Mouse (Mus musculus): ENCODE measurements around the gene Cacna1e. TPM values are rescaled to one million over a fixed set of nuclear protein-coding genes. Genes with fewer than 3 reads are reported as not detected.

Gene Cacna1e
- polyA plus RNA-seq, 1 experiment from 2014 or later, result 5.8 TPM

DNA sequence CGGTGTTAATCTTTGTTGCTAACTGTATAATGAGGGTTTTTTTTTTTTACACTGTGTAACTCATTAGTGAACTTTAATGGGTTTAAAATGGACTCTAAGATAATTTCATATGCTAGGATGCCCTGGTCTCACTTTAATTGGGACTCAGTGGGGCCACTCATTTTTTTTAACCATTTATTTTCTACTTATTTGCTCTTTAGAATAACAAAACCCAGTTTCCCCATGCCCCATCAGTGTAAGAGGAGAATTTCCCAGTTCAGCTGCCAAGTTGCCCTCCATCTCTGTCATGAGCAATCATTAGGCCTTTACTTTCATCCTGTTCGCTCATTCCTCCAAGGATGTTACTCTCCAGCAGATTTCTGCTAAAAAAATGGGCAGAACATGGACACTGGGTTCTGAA is 425.7 kb downstream of the Cacna1e start:
- WGBS, result 64% methylated on average over 2 of the region's 2 CpGs
- no peak overlapping the region for H3K4me2 ChIP-seq
- no peak for ATAC-seq
- no peaks in the 10 kb centered on the region for H3K9me3 ChIP-seq (replicated peaks)
- H3K4me1 ChIP-seq, result no peaks in the 10 kb centered on the region
- H3K27ac ChIP-seq, result no peak overlapping the region
- H3K36me3 ChIP-seq (ENCODE audit: poor library complexity, severe bottlenecking), result no peaks in the 10 kb centered on the region
- no peaks in the 10 kb centered on the region for H3K27me3 ChIP-seq
- H3K9ac ChIP-seq, result no peak overlapping the region
- H3K4me3 ChIP-seq, result no peak overlapping the region

DNA sequence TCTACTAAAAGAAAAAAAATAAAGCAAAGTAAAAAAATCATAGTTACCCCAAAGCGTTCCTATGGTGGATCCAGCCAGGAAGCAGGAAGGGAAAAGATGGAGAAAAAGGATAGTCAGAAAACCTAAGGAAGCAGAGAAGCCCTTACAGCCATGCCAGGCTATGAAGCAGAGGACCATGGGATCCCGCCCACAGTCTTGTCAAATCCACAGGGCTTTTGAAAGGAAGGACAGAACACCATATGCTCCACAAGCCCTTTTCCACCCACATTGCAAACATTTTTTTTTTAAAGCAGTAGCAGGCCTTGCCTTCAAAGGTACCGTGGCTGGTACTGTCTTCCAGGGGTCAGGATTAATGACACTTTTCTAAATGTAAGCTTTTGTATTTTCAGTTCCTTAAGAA is 433.5 kb downstream of the Cacna1e start:
- 86% methylated on average over 3 of the region's 3 CpGs for WGBS
- no peak overlapping the region for H3K27ac ChIP-seq

DNA sequence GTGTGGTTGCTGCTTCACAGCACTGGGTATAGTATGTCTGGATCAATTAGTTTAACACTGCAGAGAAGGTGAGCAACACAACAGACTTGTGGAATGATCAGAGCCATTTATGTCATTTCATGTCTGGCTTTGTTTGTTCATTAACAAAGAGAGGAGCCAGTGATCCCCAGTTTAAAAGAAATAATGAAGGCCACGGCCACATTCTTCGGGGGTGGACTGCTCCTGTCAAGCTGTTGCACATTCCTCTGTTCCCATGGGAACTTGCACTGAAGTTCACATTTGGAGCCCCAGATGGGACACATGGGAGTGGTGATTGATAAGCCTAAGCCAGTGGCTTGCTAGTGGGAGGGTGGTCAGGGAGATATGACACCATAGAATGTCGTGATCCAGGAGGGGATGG is 437.8 kb downstream of the Cacna1e start:
- Histone ChIP-seq H3K4me3 (no peak overlapping the region), H3K4me1 (no peaks in the 10 kb centered on the region), H3K4me2 (no peak overlapping the region), H3K27me3 (no peaks in the 10 kb centered on the region), H3K9me3 (replicated peaks) (no peaks in the 10 kb centered on the region), H3K27ac (no peak overlapping the region), H3K36me3 (ENCODE audit: poor library complexity, severe bottlenecking) (no peaks in the 10 kb centered on the region), H3K9ac (no peak overlapping the region)
- 45% methylated on average over 3 of the region's 3 CpGs for WGBS
- no peak for ATAC-seq

More for the DNA sequence above, 433.5 kb downstream of the Cacna1e start:
- Histone ChIP-seq H3K9ac (no peak overlapping the region), H3K27me3 (no peaks in the 10 kb centered on the region), H3K36me3 (ENCODE audit: poor library complexity, severe bottlenecking) (no peaks in the 10 kb centered on the region), H3K4me1 (no peaks in the 10 kb centered on the region), H3K4me3 (no peak overlapping the region), H3K4me2 (no peak overlapping the region), H3K9me3 (replicated peaks) (no peaks in the 10 kb centered on the region)
- no peak for ATAC-seq

DNA sequence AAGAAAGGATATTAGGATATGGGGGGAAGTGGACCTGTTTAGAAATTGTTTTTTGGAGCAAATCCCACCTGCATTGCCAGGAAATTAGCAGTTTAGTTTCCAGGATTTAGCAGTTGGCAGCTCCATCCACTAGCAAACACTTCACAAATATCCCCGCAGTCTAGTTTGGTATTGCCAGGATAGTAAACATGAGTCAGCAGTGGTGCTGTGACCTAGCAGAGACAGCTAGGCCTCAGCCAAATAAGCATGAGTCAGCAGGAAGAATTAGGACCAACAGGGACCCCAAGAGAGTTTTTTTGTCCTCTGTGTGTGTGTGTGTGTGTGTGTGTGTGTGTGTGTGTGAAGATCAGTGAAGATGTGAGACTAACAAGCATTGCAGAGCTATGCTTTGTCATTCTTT is 450.8 kb downstream of the Cacna1e start:
- WGBS, result 92% methylated on average over 1 of the region's 1 CpGs
- Histone ChIP-seq H3K27me3 (no peaks in the 10 kb centered on the region), H3K9ac (no peak overlapping the region), H3K27ac (no peak overlapping the region), H3K4me1 (no peaks in the 10 kb centered on the region), H3K36me3 (ENCODE audit: poor library complexity, severe bottlenecking) (no peaks in the 10 kb centered on the region), H3K4me2 (no peak overlapping the region), H3K4me3 (no peak overlapping the region), H3K9me3 (replicated peaks) (no peaks in the 10 kb centered on the region)
- ATAC-seq, result no peak

DNA sequence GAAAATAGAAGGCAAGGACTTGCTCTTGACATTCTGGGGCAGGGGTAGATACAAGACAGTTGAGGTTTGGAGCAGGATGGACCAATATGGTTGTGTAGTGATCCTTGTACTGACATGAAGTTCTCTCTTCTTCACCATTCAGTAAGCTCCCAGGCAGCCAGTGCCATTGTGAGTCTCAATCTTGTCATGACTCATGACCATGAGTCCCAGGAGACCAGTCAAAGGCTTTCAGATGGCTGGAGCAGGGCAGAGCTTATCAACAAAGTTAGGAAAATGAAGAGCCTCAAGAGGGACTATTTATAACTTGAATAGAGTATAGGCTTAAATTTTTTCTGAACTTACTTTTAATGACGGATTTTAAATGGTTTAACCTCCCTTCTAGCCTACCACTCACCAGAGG is 451.2 kb downstream of the Cacna1e start:
- Histone ChIP-seq H3K4me2 (no peak overlapping the region), H3K9ac (no peak overlapping the region), H3K4me3 (no peak overlapping the region), H3K4me1 (no peaks in the 10 kb centered on the region), H3K27ac (no peak overlapping the region), H3K9me3 (replicated peaks) (no peaks in the 10 kb centered on the region), H3K27me3 (no peaks in the 10 kb centered on the region), H3K36me3 (ENCODE audit: poor library complexity, severe bottlenecking) (no peaks in the 10 kb centered on the region)
- no peak for ATAC-seq
- WGBS, result 76% methylated on average over 1 of the region's 1 CpGs

DNA sequence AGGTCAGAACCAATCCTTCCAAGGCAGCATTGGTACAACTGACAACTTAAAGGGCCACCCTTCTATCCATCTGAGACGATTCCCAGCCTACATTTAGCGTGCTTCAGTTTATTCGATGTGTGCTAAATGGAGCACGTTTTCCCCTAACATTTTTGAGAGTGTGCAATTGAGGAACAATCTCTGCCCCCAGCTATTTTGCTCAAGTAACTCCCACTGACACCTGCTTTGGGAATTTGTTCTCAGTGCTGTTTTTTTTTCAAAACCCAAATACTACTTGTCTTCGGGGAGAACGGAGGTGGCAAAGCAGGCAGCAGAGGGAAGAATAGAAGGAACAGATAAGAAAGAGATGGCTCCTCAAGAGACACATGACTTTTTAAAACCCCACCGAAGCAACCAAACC is 456.0 kb downstream of the Cacna1e start:
- no peak overlapping the region for H3K4me3 ChIP-seq
- ATAC-seq, result no peak
- no peak overlapping the region for H3K4me2 ChIP-seq
- no peaks in the 10 kb centered on the region for H3K4me1 ChIP-seq
- H3K27ac ChIP-seq, result no peak overlapping the region
- no peaks in the 10 kb centered on the region for H3K36me3 ChIP-seq (ENCODE audit: poor library complexity, severe bottlenecking)
- H3K9me3 ChIP-seq (replicated peaks), result no peaks in the 10 kb centered on the region
- H3K9ac ChIP-seq, result no peak overlapping the region
- 85% methylated on average over 7 of the region's 7 CpGs for WGBS
- H3K27me3 ChIP-seq, result no peaks in the 10 kb centered on the region

DNA sequence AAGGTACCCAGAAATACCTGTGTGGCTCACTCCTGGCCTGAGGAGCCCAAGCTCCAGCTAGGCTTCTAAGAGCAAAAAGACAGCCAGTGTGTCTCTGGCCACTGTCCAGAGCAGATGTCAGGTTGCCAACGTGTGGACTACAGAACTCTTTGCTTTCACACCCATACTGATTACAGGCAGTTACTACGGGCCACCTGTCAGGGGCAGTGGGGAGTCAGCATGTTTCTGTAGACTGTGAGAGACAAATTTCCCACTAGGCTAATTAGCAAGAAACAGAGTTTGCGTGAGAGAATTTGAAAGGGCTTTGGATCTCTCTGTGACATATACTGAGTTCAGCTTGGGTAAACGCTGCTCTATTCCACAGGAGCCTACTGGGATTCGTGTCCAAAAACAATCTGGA is 466.0 kb downstream of the Cacna1e start:
- no peaks in the 10 kb centered on the region for H3K27me3 ChIP-seq
- no peak overlapping the region for H3K27ac ChIP-seq
- H3K4me1 ChIP-seq, result peaks cover 10% of the 10 kb centered on the region; the same call in 1 of the 2 replicates
- H3K4me3 ChIP-seq, result no peak overlapping the region
- ATAC-seq, result peak; percentile 69
- H3K4me2 ChIP-seq, result no peak overlapping the region
- H3K9ac ChIP-seq, result no peak overlapping the region
- H3K9me3 ChIP-seq (replicated peaks), result no peaks in the 10 kb centered on the region
- 48% methylated on average over 5 of the region's 5 CpGs for WGBS
- H3K36me3 ChIP-seq (ENCODE audit: poor library complexity, severe bottlenecking), result no peaks in the 10 kb centered on the region

DNA sequence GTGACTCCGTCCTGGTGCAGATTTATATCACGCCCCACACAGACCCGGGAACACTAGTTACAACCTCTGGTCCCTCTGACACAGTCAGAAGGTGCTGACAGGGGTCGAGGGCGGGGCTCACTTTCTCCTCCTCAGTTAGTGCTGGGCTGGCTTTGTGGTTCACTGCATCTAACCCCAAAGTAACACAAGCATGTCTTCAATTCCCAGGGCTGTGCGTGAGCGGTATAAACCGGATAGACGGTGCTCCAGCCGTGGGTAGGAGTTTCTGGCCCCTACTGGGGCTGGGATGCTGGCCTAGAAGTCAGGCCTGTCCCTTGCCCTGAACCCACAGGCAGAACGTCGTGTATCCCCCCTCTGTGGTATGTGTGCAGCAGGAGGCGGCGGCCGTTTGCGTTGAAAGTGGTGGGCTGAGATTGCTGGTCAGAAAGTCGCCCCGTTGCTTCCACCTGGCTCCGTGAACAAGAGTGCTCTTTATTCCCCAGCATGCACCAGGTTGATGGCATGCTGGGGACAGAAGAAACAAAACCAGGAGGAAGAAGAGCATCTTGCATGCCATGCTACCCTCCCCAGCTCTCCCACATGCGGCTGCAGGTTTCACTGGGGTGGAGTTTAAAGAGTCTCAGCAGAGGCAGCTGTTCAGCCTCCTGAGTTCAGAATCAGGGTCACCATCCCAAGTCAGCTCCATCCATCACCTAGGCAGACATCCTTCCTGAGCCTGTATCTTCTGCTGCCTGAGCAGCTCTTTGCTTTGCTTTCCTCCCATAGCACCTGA is 467.7 kb downstream of the Cacna1e start:
- 73% methylated on average over 20 of the region's 20 CpGs for WGBS
- no peak overlapping the region for H3K9ac ChIP-seq
- no peaks in the 10 kb centered on the region for H3K27me3 ChIP-seq
- H3K4me1 ChIP-seq, result peaks cover 10% of the 10 kb centered on the region; the same call in 1 of the 2 replicates
- no peaks in the 10 kb centered on the region for H3K9me3 ChIP-seq (replicated peaks)
- no peak overlapping the region for H3K4me3 ChIP-seq
- no peak for ATAC-seq
- H3K27ac ChIP-seq, result no peak overlapping the region
- H3K4me2 ChIP-seq, result no peak overlapping the region
- no peaks in the 10 kb centered on the region for H3K36me3 ChIP-seq (ENCODE audit: poor library complexity, severe bottlenecking)

DNA sequence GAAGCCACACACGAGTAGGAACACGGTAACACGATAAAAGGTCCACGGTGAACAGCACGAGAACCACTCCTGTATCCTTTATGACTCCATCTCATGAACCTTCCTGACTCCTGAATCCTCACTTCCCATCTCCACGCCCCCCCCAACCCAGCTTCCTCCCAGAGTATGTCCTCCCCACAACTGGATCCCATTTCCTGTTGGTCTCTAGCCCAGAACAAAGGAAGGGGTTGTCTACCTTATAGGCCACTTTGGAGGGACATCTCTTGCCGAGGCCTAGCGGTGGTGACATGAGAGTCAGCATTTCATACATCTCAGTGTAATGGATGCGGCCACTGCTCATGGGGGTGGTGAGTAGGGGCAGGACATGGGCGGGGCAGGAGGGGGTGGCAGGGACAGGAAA is 468.5 kb downstream of the Cacna1e start:
- Histone ChIP-seq H3K9me3 (replicated peaks) (no peaks in the 10 kb centered on the region), H3K27ac (no peak overlapping the region), H3K4me2 (no peak overlapping the region), H3K27me3 (no peaks in the 10 kb centered on the region), H3K4me1 (peaks cover 10% of the 10 kb centered on the region; the same call in 1 of the 2 replicates), H3K4me3 (no peak overlapping the region), H3K36me3 (ENCODE audit: poor library complexity, severe bottlenecking) (no peaks in the 10 kb centered on the region), H3K9ac (no peak overlapping the region)
- WGBS, result 92% methylated on average over 10 of the region's 10 CpGs
- no peak for ATAC-seq

DNA sequence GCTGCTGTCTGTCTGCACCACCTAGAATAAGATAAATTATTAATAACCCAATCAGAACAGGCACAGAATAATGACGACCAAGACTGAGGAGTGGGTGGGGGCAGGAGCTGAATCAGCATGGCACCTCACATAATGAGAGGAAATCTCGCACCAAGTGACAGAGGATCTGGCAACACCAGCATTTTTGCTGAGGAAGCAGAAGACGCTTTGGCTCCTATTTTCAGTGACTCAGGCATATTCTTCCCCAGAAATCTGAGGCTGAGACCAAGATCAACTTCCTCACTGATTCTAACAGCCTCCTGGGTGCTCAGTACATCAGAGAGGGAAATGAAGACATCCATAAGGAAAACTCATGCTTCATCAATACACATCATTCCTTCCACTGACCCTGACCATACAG is 471.2 kb downstream of the Cacna1e start:
- no peak for ATAC-seq
- Histone ChIP-seq H3K4me2 (no peak overlapping the region), H3K27me3 (no peaks in the 10 kb centered on the region), H3K27ac (no peak overlapping the region), H3K9ac (no peak overlapping the region), H3K9me3 (replicated peaks) (no peaks in the 10 kb centered on the region), H3K36me3 (ENCODE audit: poor library complexity, severe bottlenecking) (no peaks in the 10 kb centered on the region), H3K4me3 (no peak overlapping the region), H3K4me1 (peaks cover 2% of the 10 kb centered on the region; the same call in 1 of the 2 replicates)
- WGBS, result 58% methylated on average over 3 of the region's 3 CpGs

DNA sequence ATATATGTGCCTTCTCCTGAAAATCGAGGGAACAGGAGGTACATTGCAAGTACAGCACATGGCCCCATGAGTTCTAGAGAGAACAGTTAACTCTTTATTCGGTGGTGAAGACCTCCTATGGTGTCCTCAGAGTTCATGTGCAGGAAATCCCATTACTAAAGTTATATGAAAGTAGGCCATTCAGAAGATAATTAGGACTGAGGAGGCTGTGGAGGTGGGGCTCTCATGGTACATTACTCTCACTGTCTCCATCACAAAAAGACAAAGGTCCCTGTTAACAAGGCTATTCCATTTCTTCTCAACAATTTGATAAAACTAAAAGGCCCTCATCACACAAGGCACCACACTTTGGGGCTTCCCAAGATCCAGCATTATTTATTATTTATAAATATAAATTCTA is 475.2 kb downstream of the Cacna1e start:
- Histone ChIP-seq H3K4me3 (no peak overlapping the region), H3K4me1 (no peaks in the 10 kb centered on the region), H3K27ac (no peak overlapping the region), H3K9ac (no peak overlapping the region), H3K4me2 (no peak overlapping the region), H3K27me3 (no peaks in the 10 kb centered on the region), H3K36me3 (ENCODE audit: poor library complexity, severe bottlenecking) (no peaks in the 10 kb centered on the region), H3K9me3 (replicated peaks) (no peaks in the 10 kb centered on the region)
- 50% methylated on average over 2 of the region's 2 CpGs for WGBS
- ATAC-seq, result no peak

DNA sequence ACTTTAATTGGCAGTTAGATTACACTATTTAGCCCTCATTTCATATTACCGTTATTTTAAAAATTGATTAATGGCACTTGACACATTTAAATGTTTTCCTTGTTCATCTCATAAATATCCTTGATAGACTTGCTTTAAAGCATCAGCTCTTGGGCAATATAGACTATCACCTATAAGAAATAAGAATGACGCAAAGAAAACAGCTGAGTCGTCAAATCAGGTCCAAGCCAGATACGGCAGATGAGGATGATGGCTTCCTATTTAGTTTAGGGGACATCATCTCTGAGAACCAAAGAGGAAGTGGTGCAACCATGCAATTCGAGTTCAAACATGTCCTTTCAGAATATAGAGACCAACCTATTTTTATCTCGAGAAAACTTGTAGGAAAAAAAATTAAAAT is 492.3 kb downstream of the Cacna1e start:
- no peaks in the 10 kb centered on the region for H3K36me3 ChIP-seq (ENCODE audit: poor library complexity, severe bottlenecking)
- no peak overlapping the region for H3K4me2 ChIP-seq
- no peak overlapping the region for H3K27ac ChIP-seq
- no peaks in the 10 kb centered on the region for H3K4me1 ChIP-seq
- H3K27me3 ChIP-seq, result no peaks in the 10 kb centered on the region
- H3K9ac ChIP-seq, result no peak overlapping the region
- H3K9me3 ChIP-seq (replicated peaks), result no peaks in the 10 kb centered on the region
- 90% methylated on average over 6 of the region's 6 CpGs for WGBS
- no peak overlapping the region for H3K4me3 ChIP-seq
- no peak for ATAC-seq

Measured in forebrain, embryonic 13.5 days (tissue).